Mouse (Mus musculus): ENCODE measurements around the gene Pde8a.
"Not testable (repeated sequence)": the region's sequence is repeated elsewhere in the genome, so short reads cannot be mapped to it uniquely, and the experiment has no call there.

The Pde8a gene

GRCm38 (mm10) chr7:81213347-81214152, at the start of gene Pde8a:
Gene Pde8a (plus strand): TSS chr7:81213596.
- no peak for DNase-seq (ENCODE audit: low read depth, low spot score)

GRCm38 (mm10) chr7:81164411-81164810, 49.0 kb upstream of the Pde8a start:
- DNase-seq (ENCODE audit: low read depth, low spot score) = no peak

- no peak for DNase-seq (ENCODE audit: low read depth, low spot score)
These were observed 46.3 kb upstream of the Pde8a start for GRCm38 (mm10) chr7:81167124-81167523.

- DNase-seq (ENCODE audit: low read depth, low spot score) = no peak
These were observed 44.0 kb upstream of the Pde8a start for GRCm38 (mm10) chr7:81169351-81169750.

- no peak for DNase-seq (ENCODE audit: low read depth, low spot score)
These were observed 39.5 kb upstream of the Pde8a start for GRCm38 (mm10) chr7:81173931-81174330.

GRCm38 (mm10) chr7:81174654-81175053, 38.7 kb upstream of the Pde8a start:
- DNase-seq (ENCODE audit: low read depth, low spot score) = no peak

- DNase-seq (ENCODE audit: low read depth, low spot score) = no peak
These were observed 37.1 kb upstream of the Pde8a start for GRCm38 (mm10) chr7:81176187-81176769.

- no peak for DNase-seq (ENCODE audit: low read depth, low spot score)
These were observed 33.9 kb upstream of the Pde8a start for GRCm38 (mm10) chr7:81179494-81179893.

GRCm38 (mm10) chr7:81182492-81183175, 30.8 kb upstream of the Pde8a start:
- DNase-seq (ENCODE audit: low read depth, low spot score) = no peak

- no peak for DNase-seq (ENCODE audit: low read depth, low spot score)
These were observed 30.2 kb upstream of the Pde8a start for GRCm38 (mm10) chr7:81183181-81183580.

- DNase-seq (ENCODE audit: low read depth, low spot score) = no peak
These were observed 29.3 kb upstream of the Pde8a start for GRCm38 (mm10) chr7:81184136-81184535.

- no peak for DNase-seq (ENCODE audit: low read depth, low spot score)
These were observed 28.7 kb upstream of the Pde8a start for GRCm38 (mm10) chr7:81184651-81185050.

GRCm38 (mm10) chr7:81186036-81186435, 27.4 kb upstream of the Pde8a start:
- not testable (repeated sequence) for DNase-seq (ENCODE audit: low read depth, low spot score)

- no peak for DNase-seq (ENCODE audit: low read depth, low spot score)
These were observed 24.2 kb upstream of the Pde8a start for GRCm38 (mm10) chr7:81189180-81189579.

GRCm38 (mm10) chr7:81195509-81195908, 17.9 kb upstream of the Pde8a start:
- no peak for DNase-seq (ENCODE audit: low read depth, low spot score)

GRCm38 (mm10) chr7:81196796-81197195, 16.6 kb upstream of the Pde8a start:
- no peak for DNase-seq (ENCODE audit: low read depth, low spot score)

GRCm38 (mm10) chr7:81198538-81198937, 14.9 kb upstream of the Pde8a start:
- no peak for DNase-seq (ENCODE audit: low read depth, low spot score)

GRCm38 (mm10) chr7:81199109-81199508, 14.3 kb upstream of the Pde8a start:
- no peak for DNase-seq (ENCODE audit: low read depth, low spot score)

GRCm38 (mm10) chr7:81199757-81200156, 13.6 kb upstream of the Pde8a start:
- DNase-seq (ENCODE audit: low read depth, low spot score) = no peak

GRCm38 (mm10) chr7:81202389-81202788, 11.0 kb upstream of the Pde8a start:
- DNase-seq (ENCODE audit: low read depth, low spot score) = no peak

- peak; percentile 45 for DNase-seq (ENCODE audit: low read depth, low spot score)
These were observed 9.8 kb upstream of the Pde8a start for GRCm38 (mm10) chr7:81203576-81203975.

GRCm38 (mm10) chr7:81208944-81209343, 4.5 kb upstream of the Pde8a start:
- DNase-seq (ENCODE audit: low read depth, low spot score) = peak; percentile 61
